Mouse (Mus musculus) hindbrain, embryonic 11.5 days (tissue): ENCODE measurements around the gene Myh7. TPM values are rescaled to one million over a fixed set of nuclear protein-coding genes. Genes with fewer than 3 reads are reported as not detected.

Experiments
- ATAC-seq: fragments of 200-750 bp; cut with Nextera tagmentation; 2 replicates; pipeline ENCODE4 v1.8.0; 2017; ENCODE audit warnings: mild to moderate bottlenecking, moderate TSS enrichment, moderate library complexity; ENCODE audit not compliant: low FRiP score
- DNase-seq: peaks from one replicate; pipeline ENCODE4 v3.0.0-alpha.2; 2015; ENCODE audit warnings: low spot score
- H3K27ac ChIP-seq: fragments of 300-500 bp; sonication (generic); 2 replicates; pipeline ENCODE4 v1.5.1; 2014; ENCODE audit warnings: mild to moderate bottlenecking, low read depth, low read length
- H3K27me3 ChIP-seq: fragments of 300-500 bp; sonication (generic); 2 replicates; pipeline ENCODE4 v1.6.1; 2014; ENCODE audit warnings: mild to moderate bottlenecking, low read length, moderate library complexity, mixed read lengths; ENCODE audit not compliant: control insufficient read depth, insufficient read depth
- H3K36me3 ChIP-seq: fragments of 300-500 bp; sonication (generic); 2 replicates; pipeline ENCODE4 v1.6.1; 2014; ENCODE audit warnings: mild to moderate bottlenecking, low read length, moderate library complexity, mixed read lengths; ENCODE audit not compliant: control insufficient read depth, insufficient read depth
- H3K4me1 ChIP-seq: fragments of 300-500 bp; sonication (generic); replicated peaks from 2 replicates; pipeline ENCODE4 v1.6.1; 2014; ENCODE audit warnings: low read length, mixed read lengths; ENCODE audit not compliant: control insufficient read depth, insufficient read depth
- H3K4me2 ChIP-seq: fragments of 300-500 bp; sonication (generic); replicated peaks from 2 replicates; pipeline ENCODE4 v1.6.1; 2014; ENCODE audit warnings: mild to moderate bottlenecking, low read depth, low read length
- H3K4me3 ChIP-seq: fragments of 300-500 bp; sonication (generic); 2 replicates; pipeline ENCODE4 v1.5.1; 2014; ENCODE audit warnings: low read depth, low read length
- H3K9ac ChIP-seq: fragments of 300-500 bp; sonication (generic); 2 replicates; pipeline ENCODE4 v1.6.1; 2014; ENCODE audit warnings: low read depth, low read length
- H3K9me3 ChIP-seq: fragments of 300-500 bp; sonication (generic); 2 replicates; pipeline ENCODE4 v1.6.1; 2016; ENCODE audit warnings: low read length; ENCODE audit not compliant: control insufficient read depth
- WGBS: fragments of 180-500 bp; shearing (Covaris S2); extraction: QIAGEN DNeasy Blood & Tissue Kit; methylation state at CpG from one replicate; pipeline ENCODE4 v1.1.7; 2014; 5-methylcytosine and 5-hydroxymethylcytosine counted together
- polyA plus RNA-seq: library from polyadenylated mRNA; unstranded; fragments of >200 nt; fragmentation: Nextera tagmentation; extraction: Ambion mirVana; gene quantifications from 2 replicates; pipeline ENCODE4 v1.2.1, GENCODE M21; 2014

Gene Myh7
- polyA plus RNA-seq, 1 experiment from 2014 or later = 1.8 TPM

- DNase-seq (no peak), ATAC-seq (no peak)
- H3K4me2 ChIP-seq = no peak overlapping the region
- 0 out of 2 replicates have a peak, but pooled peaks cover 2% of the 10 kb centered on the region for H3K4me1 ChIP-seq
- H3K36me3 ChIP-seq = no peaks in the 10 kb centered on the region
- no peaks in the 10 kb centered on the region for H3K9me3 ChIP-seq
- WGBS = 87% methylated on average over 9 of the region's 9 CpGs
- no peak overlapping the region for H3K27ac ChIP-seq
- H3K27me3 ChIP-seq = no peaks in the 10 kb centered on the region
- H3K4me3 ChIP-seq = no peak overlapping the region
- H3K9ac ChIP-seq = no peak overlapping the region
Measured at GRCm38 (mm10) chr14:55007120-55007908, 12.9 kb upstream of the Myh7 start.

GRCm38 (mm10) chr14:55006541-55006940, 12.1 kb upstream of the Myh7 start:
- H3K36me3 ChIP-seq = no peaks in the 10 kb centered on the region
- no peak overlapping the region for H3K4me3 ChIP-seq
- H3K4me1 ChIP-seq = 0 out of 2 replicates have a peak, but pooled peaks cover 2% of the 10 kb centered on the region
- ATAC-seq = no peak
- H3K4me2 ChIP-seq = no peak overlapping the region
- H3K9ac ChIP-seq = no peak overlapping the region
- H3K27ac ChIP-seq = no peak overlapping the region
- WGBS = 78% methylated on average over 3 of the region's 3 CpGs
- no peaks in the 10 kb centered on the region for H3K27me3 ChIP-seq
- DNase-seq = no peak
- H3K9me3 ChIP-seq = no peaks in the 10 kb centered on the region

GRCm38 (mm10) chr14:55005967-55006366, 11.5 kb upstream of the Myh7 start:
- no peak for ATAC-seq
- Histone ChIP-seq H3K27me3 (no peaks in the 10 kb centered on the region), H3K9ac (no peak overlapping the region), H3K4me3 (no peak overlapping the region), H3K27ac (no peak overlapping the region), H3K4me2 (no peak overlapping the region), H3K4me1 (0 out of 2 replicates have a peak, but pooled peaks cover 2% of the 10 kb centered on the region), H3K36me3 (no peaks in the 10 kb centered on the region), H3K9me3 (no peaks in the 10 kb centered on the region)
- WGBS = 90% methylated on average over 8 of the region's 8 CpGs
- DNase-seq = no peak

GRCm38 (mm10) chr14:55005506-55005905, 11.1 kb upstream of the Myh7 start:
- Histone ChIP-seq H3K4me2 (no peak overlapping the region), H3K27ac (no peak overlapping the region), H3K36me3 (no peaks in the 10 kb centered on the region), H3K4me1 (0 out of 2 replicates have a peak, but pooled peaks cover 2% of the 10 kb centered on the region), H3K4me3 (no peak overlapping the region), H3K9ac (no peak overlapping the region), H3K27me3 (no peaks in the 10 kb centered on the region), H3K9me3 (no peaks in the 10 kb centered on the region)
- ATAC-seq (no peak), DNase-seq (no peak)
- 66% methylated on average over 2 of the region's 2 CpGs for WGBS

DNA sequence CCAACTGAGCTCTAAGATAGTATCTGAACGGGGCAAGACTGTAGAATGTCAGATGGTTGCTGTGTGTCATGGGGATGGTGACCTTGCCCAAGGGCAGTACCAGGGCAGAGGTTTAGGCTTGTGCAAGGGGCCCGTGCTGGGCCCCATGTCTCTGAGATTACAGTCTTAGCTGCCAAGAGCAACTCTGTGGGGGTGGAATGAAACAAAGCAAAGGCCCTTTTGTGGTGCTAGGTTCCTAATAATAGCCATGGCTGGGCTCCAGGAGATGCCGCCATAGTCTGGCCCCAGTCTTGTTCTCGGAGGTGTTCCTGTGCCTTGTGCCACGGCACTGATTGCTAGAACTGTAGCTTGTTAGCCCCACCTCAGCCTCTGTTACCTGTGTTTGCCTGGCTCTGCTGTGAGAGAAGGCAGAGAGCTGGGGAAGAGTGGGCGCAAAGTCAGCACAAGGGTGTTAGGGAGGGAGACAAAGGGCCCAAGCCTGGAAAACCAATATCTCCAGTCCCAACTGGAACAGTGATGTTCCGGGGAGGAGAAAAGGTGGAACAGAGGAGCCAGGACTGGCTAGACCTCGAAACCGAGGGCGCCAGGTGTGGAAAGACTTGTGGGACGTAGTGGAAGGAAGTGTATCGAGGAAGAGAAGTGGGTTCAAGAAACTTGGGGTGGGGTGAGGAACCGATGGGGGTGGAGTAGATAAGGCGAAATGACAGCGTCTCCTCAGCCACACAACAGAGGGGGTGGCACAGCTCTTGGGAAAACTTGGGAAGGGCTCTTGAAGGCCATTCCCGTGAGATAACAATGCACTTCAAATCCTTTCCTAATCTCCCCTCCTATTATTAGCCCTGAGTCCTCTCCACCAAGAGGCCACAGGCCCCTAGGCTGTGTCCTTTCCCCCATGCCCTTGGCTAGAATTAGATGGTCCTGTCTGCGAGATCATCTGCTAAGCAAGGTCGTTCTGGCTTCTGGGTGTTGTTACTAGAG, 9.7 kb upstream of the Myh7 start:
- no peak overlapping the region for H3K4me3 ChIP-seq
- WGBS = 80% methylated on average over 18 of the region's 18 CpGs
- H3K4me1 ChIP-seq = 0 out of 2 replicates have a peak, but pooled peaks cover 2% of the 10 kb centered on the region
- DNase-seq = no peak
- no peaks in the 10 kb centered on the region for H3K36me3 ChIP-seq
- no peaks in the 10 kb centered on the region for H3K27me3 ChIP-seq
- no peak overlapping the region for H3K27ac ChIP-seq
- H3K9ac ChIP-seq = no peak overlapping the region
- no peak overlapping the region for H3K4me2 ChIP-seq
- no peaks in the 10 kb centered on the region for H3K9me3 ChIP-seq
- ATAC-seq = no peak

DNA sequence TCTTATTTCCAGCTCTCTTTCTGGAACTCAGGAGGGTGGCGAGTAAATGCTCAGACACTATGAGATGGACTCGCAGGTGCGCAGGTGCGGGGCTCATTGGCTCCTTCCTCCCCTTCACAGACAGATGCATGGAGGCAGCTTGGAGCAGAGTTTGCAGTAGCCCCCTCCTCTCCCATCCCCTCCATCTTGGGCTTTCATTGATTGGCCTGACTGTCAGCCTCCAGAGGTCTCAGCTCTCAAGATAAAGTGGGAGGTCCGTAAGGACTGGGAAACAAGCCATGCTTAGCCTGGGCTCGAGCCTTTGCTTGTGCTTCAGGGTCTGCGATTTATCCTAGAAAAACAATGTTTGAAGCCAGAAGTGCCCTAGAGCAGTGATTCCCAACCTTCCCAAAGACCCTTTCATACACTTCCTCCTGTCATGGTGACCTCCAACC, 8.3 kb upstream of the Myh7 start:
- no peak overlapping the region for H3K9ac ChIP-seq
- ATAC-seq (no peak), DNase-seq (no peak)
- H3K4me3 ChIP-seq = no peak overlapping the region
- no peaks in the 10 kb centered on the region for H3K9me3 ChIP-seq
- WGBS = 65% methylated on average over 7 of the region's 7 CpGs
- H3K27ac ChIP-seq = no peak overlapping the region
- H3K4me2 ChIP-seq = no peak overlapping the region
- H3K27me3 ChIP-seq = no peaks in the 10 kb centered on the region
- 0 out of 2 replicates have a peak, but pooled peaks cover 2% of the 10 kb centered on the region for H3K4me1 ChIP-seq
- no peaks in the 10 kb centered on the region for H3K36me3 ChIP-seq

DNA sequence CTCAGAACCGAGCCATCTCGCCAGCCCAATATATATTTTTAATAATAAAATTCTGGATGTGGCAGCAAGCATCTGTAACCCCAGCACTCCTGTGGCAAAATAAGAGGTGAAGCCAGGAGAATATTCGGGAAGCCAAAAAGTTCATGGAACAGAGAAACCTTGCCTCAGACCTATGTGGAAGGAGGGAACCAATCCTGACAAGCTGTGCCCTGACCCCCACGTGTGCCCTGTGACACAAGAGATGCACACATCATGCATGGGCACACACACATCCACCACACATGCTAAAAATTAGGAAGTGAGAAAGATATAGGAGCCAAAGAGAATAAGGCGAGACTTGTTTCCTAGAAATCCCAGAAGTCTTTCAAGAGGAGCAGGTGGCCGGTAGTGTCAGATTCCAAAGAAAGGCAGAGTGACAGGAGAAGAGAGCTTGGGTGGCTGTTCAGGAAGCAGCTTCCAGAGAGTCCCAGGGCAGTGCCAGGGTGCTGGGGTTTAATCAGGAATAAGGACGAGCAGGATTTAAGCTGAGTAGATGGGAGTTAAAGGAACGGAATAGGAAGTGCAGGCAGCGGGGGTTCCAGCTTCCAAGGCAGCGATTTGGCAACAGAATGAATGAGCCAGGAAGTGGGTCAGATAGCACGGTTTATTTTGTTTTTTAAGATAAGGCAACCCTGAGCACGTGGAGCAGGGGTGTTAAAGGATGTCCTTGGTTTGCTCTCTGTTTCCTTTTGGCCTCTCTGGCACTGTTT, 7.7 kb upstream of the Myh7 start:
- Histone ChIP-seq H3K27me3 (no peaks in the 10 kb centered on the region), H3K9ac (no peak overlapping the region), H3K4me2 (no peak overlapping the region), H3K36me3 (no peaks in the 10 kb centered on the region), H3K9me3 (no peaks in the 10 kb centered on the region), H3K27ac (no peak overlapping the region), H3K4me3 (no peak overlapping the region), H3K4me1 (0 out of 2 replicates have a peak, but pooled peaks cover 2% of the 10 kb centered on the region)
- ATAC-seq (no peak), DNase-seq (no peak)
- 52% methylated on average over 12 of the region's 12 CpGs for WGBS

DNA sequence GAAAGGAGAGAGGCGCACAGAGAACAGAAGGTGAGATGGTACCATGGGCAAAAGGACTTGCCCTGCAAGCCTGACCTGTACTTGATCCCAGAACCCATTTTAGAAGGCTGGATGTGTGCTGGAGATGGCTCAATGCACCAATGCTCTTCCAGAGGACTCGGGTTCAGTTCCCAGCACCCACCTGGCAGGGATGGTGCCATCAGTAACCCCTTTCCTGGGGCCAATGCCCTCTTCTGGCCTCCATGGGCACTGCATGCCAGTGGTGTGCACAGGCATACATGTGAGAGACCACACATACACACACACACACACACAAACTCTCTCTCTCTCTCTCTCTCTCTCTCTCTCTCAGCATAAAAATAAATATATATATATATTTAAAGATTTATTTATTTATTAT, 7.0 kb upstream of the Myh7 start:
- Histone ChIP-seq H3K27me3 (no peaks in the 10 kb centered on the region), H3K4me1 (0 out of 2 replicates have a peak, but pooled peaks cover 2% of the 10 kb centered on the region), H3K9me3 (no peaks in the 10 kb centered on the region), H3K27ac (no peak overlapping the region), H3K9ac (no peak overlapping the region), H3K4me3 (no peak overlapping the region), H3K4me2 (no peak overlapping the region), H3K36me3 (no peaks in the 10 kb centered on the region)
- DNase-seq (no peak), ATAC-seq (no peak)
- 93% methylated on average over 2 of the region's 2 CpGs for WGBS
